Mouse (Mus musculus) MEL (cell line): ENCODE results near the gene Klf16. TPM values are rescaled to one million over a fixed set of nuclear protein-coding genes. Genes with fewer than 3 reads are reported as not detected.

Source experiments
- DNase-seq: peaks from one replicate; pipeline ENCODE4 v3.0.0; 2011; ENCODE audit warnings: low read depth, low spot score
- H3K27ac ChIP-seq: 2 replicates; pipeline ENCODE4 v1.5.1; 2012; ENCODE audit warnings: low read depth, mild to moderate bottlenecking, control low read depth, low read length, moderate library complexity; ENCODE audit not compliant: control insufficient read depth
- H3K27me3 ChIP-seq, 2 experiments: fragments of 150-350 bp in 1 of 2; sonication (generic) in 1 of 2; 2 replicates each; pipeline ENCODE4 v1.6.1; 2012; ENCODE audit warnings: low read length in 2 of 2, mild to moderate bottlenecking in 2 of 2, improper control_type of control experiment in 1 of 2, moderate library complexity in 1 of 2; ENCODE audit not compliant: insufficient read depth in 2 of 2, control insufficient read depth in 1 of 2
- H3K36me3 ChIP-seq, 2 experiments: 2 replicates each; pipeline ENCODE4 v1.6.1; 2012 to 2014; ENCODE audit warnings: low read length in 2 of 2, improper control_type of control experiment in 1 of 2, inconsistent platforms in 1 of 2, mild to moderate bottlenecking in 1 of 2; ENCODE audit not compliant: insufficient read depth in 2 of 2, control insufficient read depth in 1 of 2
- H3K4me1 ChIP-seq, 2 experiments: fragments of 150-350 bp in 1 of 2; sonication (generic) in 1 of 2; 2 replicates each; pipeline ENCODE4 v1.6.1; 2012; ENCODE audit warnings: low read length in 2 of 2, improper control_type of control experiment in 1 of 2, mild to moderate bottlenecking in 1 of 2; ENCODE audit not compliant: insufficient read depth in 2 of 2, control insufficient read depth in 1 of 2
- H3K4me3 ChIP-seq, 2 experiments: fragments of 150-350 bp in 1 of 2; sonication (generic) in 1 of 2; 2 replicates each; pipeline ENCODE4 v1.5.1; 2012; ENCODE audit warnings: low read depth in 2 of 2, low read length in 2 of 2, mild to moderate bottlenecking in 2 of 2, moderate library complexity in 2 of 2, control low read depth in 1 of 2, improper control_type of control experiment in 1 of 2; ENCODE audit not compliant: control insufficient read depth in 1 of 2, insufficient read depth in 1 of 2
- H3K79me2 ChIP-seq: 2 replicates; pipeline ENCODE4 v1.6.1; 2012; ENCODE audit warnings: mild to moderate bottlenecking, low read length, moderate library complexity; ENCODE audit not compliant: control insufficient read depth, poor library complexity, insufficient read depth
- H3K9ac ChIP-seq: 2 replicates; pipeline ENCODE4 v1.6.1; 2012; ENCODE audit warnings: low read depth, mild to moderate bottlenecking, control low read depth, low read length, moderate library complexity; ENCODE audit not compliant: control insufficient read depth, poor library complexity, severe bottlenecking
- H3K9me3 ChIP-seq: fragments of 150-350 bp; sonication (generic); replicated peaks from 2 replicates; pipeline ENCODE4 v1.6.1; 2012; ENCODE audit warnings: mild to moderate bottlenecking, low read length, improper control_type of control experiment, moderate library complexity; ENCODE audit not compliant: insufficient read depth
- CHD1 ChIP-seq: IDR thresholded peaks from 2 replicates; pipeline ENCODE4 v1.6.1; 2012; ENCODE audit warnings: low read depth, mild to moderate bottlenecking, inconsistent platforms, low read length, improper control_type of control experiment
- CTCF ChIP-seq, 3 experiments: IDR thresholded peaks in 2 of 3; conservative IDR thresholded peaks in 1 of 3; 2 replicates each; pipeline ENCODE4 v1.5.1; 2011 to 2012; ENCODE audit warnings: low read length in 3 of 3, low read depth in 2 of 3, mild to moderate bottlenecking in 2 of 3, improper control_type of control experiment in 1 of 3, inconsistent platforms in 1 of 3, mixed read lengths in 1 of 3, moderate library complexity in 1 of 3; ENCODE audit not compliant: control insufficient read depth in 1 of 3, insufficient read depth in 1 of 3, poor library complexity in 1 of 3, severe bottlenecking in 1 of 3
- ELF1 ChIP-seq: IDR thresholded peaks from 2 replicates; pipeline ENCODE4 v1.6.1; 2014; ENCODE audit warnings: low read depth, mild to moderate bottlenecking, inconsistent platforms, low read length, improper control_type of control experiment, moderate library complexity
- HCFC1 ChIP-seq: IDR thresholded peaks from 2 replicates; pipeline ENCODE4 v1.6.1; 2012; ENCODE audit warnings: low read depth, mild to moderate bottlenecking, inconsistent platforms, low read length, improper control_type of control experiment, moderate library complexity
- KAT2A ChIP-seq: conservative IDR thresholded peaks from 2 replicates; pipeline ENCODE4 v1.6.1; 2012; ENCODE audit warnings: low read depth, low read length, improper control_type of control experiment, inconsistent platforms
- MEF2A ChIP-seq: IDR thresholded peaks from 2 replicates; pipeline ENCODE4 v1.6.1; 2014; ENCODE audit warnings: low read depth, mild to moderate bottlenecking, inconsistent platforms, low read length, improper control_type of control experiment; ENCODE audit not compliant: poor library complexity, insufficient replicate concordance, severe bottlenecking; ENCODE audit errors: extremely low read depth
- MXI1 ChIP-seq: IDR thresholded peaks from 2 replicates; pipeline ENCODE4 v1.6.1; 2011; ENCODE audit warnings: mild to moderate bottlenecking, low read depth, low read length, improper control_type of control experiment
- RAD21 ChIP-seq: IDR thresholded peaks from 2 replicates; pipeline ENCODE4 v1.6.1; 2011; ENCODE audit warnings: mild to moderate bottlenecking, low read depth, low read length, improper control_type of control experiment
- RCOR1 ChIP-seq: IDR thresholded peaks from 2 replicates; pipeline ENCODE4 v1.6.1; 2012; ENCODE audit warnings: low read depth, mild to moderate bottlenecking, inconsistent platforms, low read length, improper control_type of control experiment
- SMC3 ChIP-seq: IDR thresholded peaks from 2 replicates; pipeline ENCODE4 v1.6.1; 2011; ENCODE audit warnings: low read depth, low read length, improper control_type of control experiment
- TAL1 ChIP-seq: IDR thresholded peaks from 2 replicates; pipeline ENCODE4 v1.6.1; 2012; ENCODE audit warnings: mild to moderate bottlenecking, inconsistent platforms, low read length, moderate library complexity, mixed read lengths
- TCF12 ChIP-seq: IDR thresholded peaks from 2 replicates; pipeline ENCODE4 v1.6.1; 2014; ENCODE audit warnings: low read depth, mild to moderate bottlenecking, inconsistent platforms, low read length, improper control_type of control experiment, moderate library complexity
- ZC3H11A ChIP-seq: IDR thresholded peaks from 2 replicates; pipeline ENCODE4 v1.6.1; 2012; ENCODE audit warnings: low read depth, mild to moderate bottlenecking, inconsistent platforms, low read length, improper control_type of control experiment
- ZNF384 ChIP-seq: IDR thresholded peaks from 2 replicates; pipeline ENCODE4 v1.6.1; 2012; ENCODE audit warnings: low read depth, mild to moderate bottlenecking, inconsistent platforms, low read length, improper control_type of control experiment
- polyA plus RNA-seq, 2 experiments: library from polyadenylated mRNA; stranded (reverse) in 1 of 2; unstranded in 1 of 2; fragments of >175 nt in 1 of 2; fragments of >200 nt in 1 of 2; gene quantifications; 2 replicates each; pipeline versions ENCODE4 v1.2.1 to v1.2.4; 2012; ENCODE audit warnings: low replicate concordance in 2 of 2, low read depth in 1 of 2; ENCODE audit not compliant: insufficient read length in 2 of 2, insufficient read depth in 1 of 2, missing spikeins in 1 of 2
- total RNA-seq: library from RNA; depleted of rRNA; stranded (reverse); fragments of 300-350 nt; gene quantifications from 2 replicates; pipeline ENCODE4 v1.2.3, GENCODE M21; 2012

The Klf16 gene
- total and polyA plus RNA-seq, 3 experiments, result 37.1 to 51.1 TPM; not detected in 1

DNA sequence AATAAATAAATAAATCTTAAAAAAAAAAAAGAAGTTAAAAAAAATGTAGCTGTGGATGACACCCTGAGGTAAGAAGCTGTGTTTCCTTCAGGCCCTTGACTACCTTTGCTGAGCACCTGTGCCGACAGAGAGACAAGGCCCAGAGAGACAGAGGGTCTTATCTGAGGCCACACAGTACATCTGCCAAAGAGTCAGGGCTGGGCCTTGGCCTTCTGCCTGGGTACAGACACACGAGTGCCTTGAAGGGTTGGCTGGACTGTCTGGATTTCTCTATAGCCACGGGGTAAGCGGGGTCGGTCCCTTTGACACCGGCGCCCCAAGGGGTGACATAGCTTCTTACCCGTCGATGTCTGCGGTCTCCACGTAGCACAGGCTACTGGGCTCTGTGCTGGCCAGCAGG is 44.3 kb downstream of the Klf16 start:
- Histone ChIP-seq H3K9me3 (no peaks in the 10 kb centered on the region), H3K4me3 (no peak overlapping the region), H3K36me3 (peaks cover 0 to 9% of the 10 kb centered on the region in 2 experiments; a peak in 2 of 4 replicates), H3K4me1 (peaks cover 5 to 24% of the 10 kb centered on the region in 2 experiments; a peak in 3 of 4 replicates), H3K27ac (no peak overlapping the region), H3K9ac (no peak overlapping the region), H3K27me3 (no peaks in the 10 kb centered on the region), H3K79me2 (no peaks in the 10 kb centered on the region)
- DNase-seq, result peak; percentile 43
- TF ChIP-seq TCF12 (peak; percentile 43; the same call in 1 of the 2 replicates), MEF2A (no peak), ZNF384 (peak; percentile 33; the same call in 1 of the 2 replicates), TAL1 (peak; percentile 26; the same call in 1 of the 2 replicates)

DNA sequence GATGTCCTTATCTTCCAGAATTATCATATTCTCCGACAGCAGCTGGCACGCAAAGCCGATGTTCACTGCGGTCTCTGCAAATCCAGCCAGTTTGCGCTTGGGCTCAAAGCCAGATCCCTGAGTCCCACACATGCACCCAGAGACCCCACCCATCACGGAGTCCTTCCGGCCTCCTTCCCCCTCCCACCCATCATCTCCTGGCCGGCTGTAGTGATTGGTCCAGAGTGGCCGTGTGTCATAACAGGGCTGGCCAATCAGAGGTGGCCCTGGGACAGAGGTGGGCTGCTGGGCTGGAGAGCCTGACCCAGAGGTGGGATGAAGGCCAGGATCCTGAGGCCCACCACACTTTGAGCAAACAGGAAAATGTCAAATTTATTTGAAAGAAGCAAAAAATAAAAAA is 50.9 kb downstream of the Klf16 start:
- Histone ChIP-seq H3K9ac (no peak overlapping the region), H3K27me3 (0 out of 4 replicates have a peak, but pooled peaks cover 0 to 1% of the 10 kb centered on the region in 2 experiments)

DNA sequence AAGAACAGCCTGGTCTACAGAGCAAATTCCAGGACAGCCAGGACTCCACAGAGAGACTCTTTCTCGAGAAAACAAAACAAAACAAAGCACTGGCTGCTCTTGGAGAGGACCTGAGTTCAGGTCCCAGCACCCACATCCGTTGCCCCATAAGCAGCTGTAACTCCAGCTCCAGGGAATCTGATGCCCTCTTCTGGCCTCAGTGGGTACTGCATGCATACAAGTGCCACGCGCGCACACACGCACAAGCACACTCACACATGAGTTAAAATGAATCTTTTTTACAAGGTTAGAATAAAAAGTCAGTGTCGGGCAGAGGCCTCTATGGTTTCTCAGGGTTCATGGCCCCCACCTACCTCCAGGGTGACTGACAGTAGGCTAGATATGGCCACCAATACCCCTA is 53.8 kb downstream of the Klf16 start:
- DNase-seq, result peak; percentile 57

More for the DNA sequence above, 50.9 kb downstream of the Klf16 start:
- no peak for DNase-seq
- Histone ChIP-seq H3K4me1 (no peaks in the 10 kb centered on the region), H3K4me3 (no peak overlapping the region), H3K79me2 (no peaks in the 10 kb centered on the region), H3K9me3 (no peaks in the 10 kb centered on the region; the same call in 1 of the 2 replicates), H3K27ac (no peak overlapping the region), H3K36me3 (no peaks in the 10 kb centered on the region)
- no peak for TF ChIP-seq KAT2A
- TF ChIP-seq ZNF384, result no peak
- TF ChIP-seq CHD1, result no peak

More for the DNA sequence above, 53.8 kb downstream of the Klf16 start:
- H3K9ac ChIP-seq, result no peak overlapping the region
- no peaks in the 10 kb centered on the region for H3K36me3 ChIP-seq
- H3K9me3 ChIP-seq, result no peaks in the 10 kb centered on the region; the same call in 1 of the 2 replicates
- H3K27ac ChIP-seq, result no peak overlapping the region
- 0 out of 4 replicates have a peak, but pooled peaks cover 0 to 1% of the 10 kb centered on the region in 2 experiments for H3K27me3 ChIP-seq
- H3K4me1 ChIP-seq, result no peaks in the 10 kb centered on the region
- TF ChIP-seq MXI1, result no peak
- TF ChIP-seq ZC3H11A, result no peak
- TF ChIP-seq RCOR1, result no peak
- TF ChIP-seq RAD21, result peak; percentile 7
- peak; percentile 57 to 68 (median 60) for TF ChIP-seq CTCF (IDR thresholded peaks at IDR 0.05 in 2 of 3, conservative IDR thresholded peaks at IDR 0.05 in 1 of 3; ENCODE audit: control insufficient read depth in 1 of 3, insufficient read depth in 1 of 3, low read depth in 2 of 3, low read length in 3 of 3, poor library complexity in 1 of 3, severe bottlenecking in 1 of 3)
- no peak for TF ChIP-seq HCFC1
- TF ChIP-seq ELF1, result no peak
- peak; percentile 50 for TF ChIP-seq SMC3
- no peak overlapping the region for H3K4me3 ChIP-seq
- no peaks in the 10 kb centered on the region for H3K79me2 ChIP-seq
